Mouse (Mus musculus) forebrain, embryonic 15.5 days (tissue): ENCODE measurements around the gene Ing2. TPM values are rescaled to one million over a fixed set of nuclear protein-coding genes. Genes with fewer than 3 reads are reported as not detected.
A peak's percentile ranks its signal among the peaks of the same experiment; 100 is the strongest.

Experiments
- ATAC-seq: fragments of 200-750 bp; cut with Nextera tagmentation; replicated peaks from 2 replicates; pipeline ENCODE4 v1.8.0; 2017; ENCODE audit warnings: mild to moderate bottlenecking, moderate TSS enrichment, moderate library complexity
- H3K27ac ChIP-seq: fragments of 300-500 bp; sonication (generic); replicated peaks from 2 replicates; pipeline ENCODE4 v1.5.1; 2015; ENCODE audit warnings: mild to moderate bottlenecking, inconsistent platforms
- H3K27me3 ChIP-seq: fragments of 300-500 bp; sonication (generic); 2 replicates; pipeline ENCODE4 v1.6.1; 2015; ENCODE audit warnings: inconsistent platforms
- H3K36me3 ChIP-seq: fragments of 300-500 bp; sonication (generic); 2 replicates; pipeline ENCODE4 v1.6.1; 2015; ENCODE audit warnings: mild to moderate bottlenecking, inconsistent platforms
- H3K4me1 ChIP-seq: fragments of 300-500 bp; sonication (generic); 2 replicates; pipeline ENCODE4 v1.6.1; 2015; ENCODE audit warnings: inconsistent platforms
- H3K4me2 ChIP-seq: fragments of 300-500 bp; sonication (generic); replicated peaks from 2 replicates; pipeline ENCODE4 v1.6.1; 2015; ENCODE audit warnings: mild to moderate bottlenecking, inconsistent platforms
- H3K4me3 ChIP-seq: fragments of 300-500 bp; sonication (generic); 2 replicates; pipeline ENCODE4 v1.5.1; 2015; ENCODE audit warnings: mild to moderate bottlenecking, inconsistent platforms
- H3K9ac ChIP-seq: fragments of 300-500 bp; sonication (generic); replicated peaks from 2 replicates; pipeline ENCODE4 v1.6.1; 2015; ENCODE audit warnings: mild to moderate bottlenecking, inconsistent platforms
- H3K9me3 ChIP-seq: fragments of 300-500 bp; sonication (generic); 2 replicates; pipeline ENCODE4 v1.6.1; 2016; ENCODE audit warnings: inconsistent platforms
- WGBS: fragments of 180-500 bp; shearing (Covaris S2); methylation state at CpG from one replicate; pipeline ENCODE4 v1.1.7; 2015; ENCODE audit warnings: mixed read lengths; 5-methylcytosine and 5-hydroxymethylcytosine counted together
- polyA plus RNA-seq: library from polyadenylated mRNA; unstranded; fragments of >200 nt; fragmentation: Nextera tagmentation; extraction: Ambion mirVana; gene quantifications from 2 replicates; pipeline ENCODE4 v1.2.1, GENCODE M21; 2015

Ing2 gene
- 7.3 and 8.3 TPM in 2 replicates for polyA plus RNA-seq

GRCm38 (mm10) chr8:47674777-47675710 lies at the start of gene Ing2:
Gene Ing2, minus strand, starts transcription at chr8:47675556.
- WGBS = under 1% methylated on average over 96 of the region's 106 CpGs
- peak within 1 kb of the TSS; percentile 88 for H3K9ac ChIP-seq
- peak within 1 kb of the TSS; percentile 70 for H3K4me3 ChIP-seq
- H3K27ac ChIP-seq = peak within 1 kb of the TSS; percentile 96
- peak within 1 kb of the TSS; percentile 71 for H3K4me2 ChIP-seq
- ATAC-seq = peak; percentile 92
- no peaks in the 10 kb centered on the region for H3K9me3 ChIP-seq
- H3K27me3 ChIP-seq = no peaks in the 10 kb centered on the region
- H3K36me3 ChIP-seq = no peaks in the 10 kb centered on the region
- H3K4me1 ChIP-seq = peaks cover 6% of the 10 kb centered on the region; the same call in 1 of the 2 replicates

- no peak for ATAC-seq
- 84% methylated on average over 4 of the region's 4 CpGs for WGBS
- no peaks in the 10 kb centered on the region for H3K9me3 ChIP-seq
- H3K4me3 ChIP-seq = no peak overlapping the region
- no peaks in the 10 kb centered on the region for H3K27me3 ChIP-seq
- no peak overlapping the region for H3K27ac ChIP-seq
- no peaks in the 10 kb centered on the region for H3K4me1 ChIP-seq
- no peak overlapping the region for H3K9ac ChIP-seq
- no peaks in the 10 kb centered on the region for H3K36me3 ChIP-seq
- no peak overlapping the region for H3K4me2 ChIP-seq
Measured at GRCm38 (mm10) chr8:47721609-47722008, 46.3 kb upstream of the Ing2 start.

- H3K27me3 ChIP-seq = no peaks in the 10 kb centered on the region
Measured at GRCm38 (mm10) chr8:47718641-47719040, 43.3 kb upstream of the Ing2 start.

GRCm38 (mm10) chr8:47713761-47714745 lies 38.7 kb upstream of the Ing2 start, which contains the start of gene Cdkn2aip:
Gene Cdkn2aip, minus strand, starts transcription at chr8:47713932.
- no peaks in the 10 kb centered on the region for H3K9me3 ChIP-seq
- peak within 1 kb of the TSS; percentile 87 for H3K4me2 ChIP-seq
- peak within 1 kb of the TSS; percentile 87 for H3K9ac ChIP-seq
- peak; percentile 93 for ATAC-seq
- peak within 1 kb of the TSS; percentile 97 for H3K27ac ChIP-seq
- H3K36me3 ChIP-seq = peaks cover 17% of the 10 kb centered on the region
- H3K4me3 ChIP-seq = peak within 1 kb of the TSS; percentile 78
- H3K27me3 ChIP-seq = no peaks in the 10 kb centered on the region
- peaks cover 28% of the 10 kb centered on the region for H3K4me1 ChIP-seq
- WGBS = under 1% methylated on average over 113 of the region's 114 CpGs

More at GRCm38 (mm10) chr8:47718641-47719040, 43.3 kb upstream of the Ing2 start:
- Histone ChIP-seq H3K36me3 (no peaks in the 10 kb centered on the region), H3K9me3 (no peaks in the 10 kb centered on the region), H3K4me3 (no peak overlapping the region), H3K4me2 (no peak overlapping the region), H3K9ac (no peak overlapping the region), H3K4me1 (peaks cover 3% of the 10 kb centered on the region), H3K27ac (no peak overlapping the region)
- ATAC-seq = no peak
- WGBS = 40% methylated on average over 11 of the region's 11 CpGs

GRCm38 (mm10) chr8:47713171-47713663 lies 37.9 kb upstream of the Ing2 start:
- Histone ChIP-seq H3K27ac (peak overlapping the region; percentile 97), H3K4me2 (peak overlapping the region; percentile 87), H3K36me3 (peaks cover 24% of the 10 kb centered on the region), H3K9ac (peak overlapping the region; percentile 87), H3K9me3 (no peaks in the 10 kb centered on the region), H3K4me1 (peaks cover 34% of the 10 kb centered on the region), H3K27me3 (no peaks in the 10 kb centered on the region), H3K4me3 (peak overlapping the region; percentile 78)
- ATAC-seq = peak; percentile 57
- under 1% methylated on average over 44 of the region's 44 CpGs for WGBS

- Histone ChIP-seq H3K27me3 (no peaks in the 10 kb centered on the region), H3K4me2 (no peak overlapping the region), H3K9ac (no peak overlapping the region), H3K36me3 (peaks cover 40% of the 10 kb centered on the region), H3K4me3 (no peak overlapping the region), H3K9me3 (no peaks in the 10 kb centered on the region), H3K27ac (no peak overlapping the region), H3K4me1 (peaks cover 31% of the 10 kb centered on the region)
- WGBS = 81% methylated on average over 5 of the region's 5 CpGs
- ATAC-seq = no peak
Measured at GRCm38 (mm10) chr8:47708106-47708505, 32.8 kb upstream of the Ing2 start.

GRCm38 (mm10) chr8:47706746-47707145 lies 31.4 kb upstream of the Ing2 start:
- H3K27me3 ChIP-seq = no peaks in the 10 kb centered on the region
- 93% methylated on average over 8 of the region's 8 CpGs for WGBS
- no peak overlapping the region for H3K9ac ChIP-seq
- peaks cover 18% of the 10 kb centered on the region for H3K4me1 ChIP-seq
- no peak overlapping the region for H3K4me2 ChIP-seq
- no peak overlapping the region for H3K4me3 ChIP-seq
- no peak overlapping the region for H3K27ac ChIP-seq
- peaks cover 34% of the 10 kb centered on the region for H3K36me3 ChIP-seq
- H3K9me3 ChIP-seq = no peaks in the 10 kb centered on the region
- ATAC-seq = no peak

GRCm38 (mm10) chr8:47702333-47702732 lies 27.0 kb upstream of the Ing2 start:
- no peak overlapping the region for H3K4me3 ChIP-seq
- no peak for ATAC-seq

GRCm38 (mm10) chr8:47697696-47698095 lies 22.3 kb upstream of the Ing2 start:
- ATAC-seq = no peak
- no peaks in the 10 kb centered on the region for H3K4me1 ChIP-seq
- no peak overlapping the region for H3K27ac ChIP-seq
- H3K4me2 ChIP-seq = no peak overlapping the region
- no peak overlapping the region for H3K9ac ChIP-seq
- no peaks in the 10 kb centered on the region for H3K9me3 ChIP-seq
- no peaks in the 10 kb centered on the region for H3K36me3 ChIP-seq
- 57% methylated on average over 1 of the region's 1 CpGs for WGBS
- H3K27me3 ChIP-seq = no peaks in the 10 kb centered on the region
- H3K4me3 ChIP-seq = no peak overlapping the region

More at GRCm38 (mm10) chr8:47702333-47702732, 27.0 kb upstream of the Ing2 start:
- H3K4me2 ChIP-seq = no peak overlapping the region
- H3K9ac ChIP-seq = no peak overlapping the region
- 57% methylated on average over 1 of the region's 1 CpGs for WGBS
- peaks cover 9% of the 10 kb centered on the region for H3K36me3 ChIP-seq
- no peaks in the 10 kb centered on the region for H3K27me3 ChIP-seq
- H3K9me3 ChIP-seq = no peaks in the 10 kb centered on the region
- no peak overlapping the region for H3K27ac ChIP-seq
- H3K4me1 ChIP-seq = no peaks in the 10 kb centered on the region

- 81% methylated on average over 5 of the region's 5 CpGs for WGBS
- H3K4me3 ChIP-seq = no peak overlapping the region
- H3K9me3 ChIP-seq = no peaks in the 10 kb centered on the region
- H3K27ac ChIP-seq = no peak overlapping the region
- peaks cover 4% of the 10 kb centered on the region for H3K4me1 ChIP-seq
- no peak overlapping the region for H3K4me2 ChIP-seq
- no peak overlapping the region for H3K9ac ChIP-seq
- H3K36me3 ChIP-seq = no peaks in the 10 kb centered on the region
- no peaks in the 10 kb centered on the region for H3K27me3 ChIP-seq
- no peak for ATAC-seq
Measured at GRCm38 (mm10) chr8:47695431-47696105, 20.2 kb upstream of the Ing2 start.

GRCm38 (mm10) chr8:47693119-47693518 lies 17.8 kb upstream of the Ing2 start:
- H3K4me3 ChIP-seq = no peak overlapping the region
- no peaks in the 10 kb centered on the region for H3K27me3 ChIP-seq
- H3K4me2 ChIP-seq = no peak overlapping the region
- no peaks in the 10 kb centered on the region for H3K36me3 ChIP-seq
- 4% methylated on average over 2 of the region's 2 CpGs for WGBS
- peaks cover 6% of the 10 kb centered on the region for H3K4me1 ChIP-seq
- no peak overlapping the region for H3K27ac ChIP-seq
- ATAC-seq = no peak
- H3K9me3 ChIP-seq = no peaks in the 10 kb centered on the region
- no peak overlapping the region for H3K9ac ChIP-seq
